Mouse (Mus musculus) neural tube, embryonic 11.5 days (tissue): ENCODE measurements around the gene Scamp5. TPM values are rescaled to one million over a fixed set of nuclear protein-coding genes. Genes with fewer than 3 reads are reported as not detected.

Experiments used
- ATAC-seq: fragments of 200-750 bp; cut with Nextera tagmentation; 2 replicates; pipeline ENCODE4 v1.8.0; 2017; ENCODE audit warnings: moderate number of reproducible peaks, mild to moderate bottlenecking, moderate TSS enrichment, moderate library complexity; ENCODE audit not compliant: insufficient read depth, low FRiP score, low TSS enrichment
- DNase-seq: peaks from one replicate; pipeline ENCODE4 v3.0.0-alpha.2; 2015; ENCODE audit warnings: low spot score
- H3K27ac ChIP-seq: fragments of 300-500 bp; sonication (generic); 2 replicates; pipeline ENCODE4 v1.5.1; 2014; ENCODE audit warnings: low read depth, mild to moderate bottlenecking, low read length
- H3K27me3 ChIP-seq: fragments of 300-500 bp; sonication (generic); 2 replicates; pipeline ENCODE4 v1.6.1; 2014; ENCODE audit warnings: mild to moderate bottlenecking, low read length, mixed read lengths; ENCODE audit not compliant: control insufficient read depth, insufficient read depth
- H3K36me3 ChIP-seq: fragments of 300-500 bp; sonication (generic); 2 replicates; pipeline ENCODE4 v1.6.1; 2014; ENCODE audit warnings: mild to moderate bottlenecking, low read length, moderate library complexity, mixed read lengths; ENCODE audit not compliant: control insufficient read depth, insufficient read depth
- H3K4me1 ChIP-seq: fragments of 300-500 bp; sonication (generic); 2 replicates; pipeline ENCODE4 v1.6.1; 2014; ENCODE audit warnings: low read length, mixed read lengths; ENCODE audit not compliant: control insufficient read depth, insufficient read depth
- H3K4me2 ChIP-seq: fragments of 300-500 bp; sonication (generic); 2 replicates; pipeline ENCODE4 v1.6.1; 2014; ENCODE audit warnings: low read depth, mild to moderate bottlenecking, moderate library complexity
- H3K4me3 ChIP-seq: fragments of 300-500 bp; sonication (generic); 2 replicates; pipeline ENCODE4 v1.5.1; 2014; ENCODE audit warnings: low read depth, low read length
- H3K9ac ChIP-seq: fragments of 300-500 bp; sonication (generic); 2 replicates; pipeline ENCODE4 v1.6.1; 2014; ENCODE audit warnings: mild to moderate bottlenecking, low read length
- H3K9me3 ChIP-seq: fragments of 300-500 bp; sonication (generic); 2 replicates; pipeline ENCODE4 v1.6.1; 2016; ENCODE audit warnings: low read length; ENCODE audit not compliant: control insufficient read depth
- WGBS: fragments of 180-500 bp; shearing (Covaris S2); extraction: QIAGEN DNeasy Blood & Tissue Kit; methylation state at CpG from one replicate; pipeline ENCODE4 v1.1.7; 2014; 5-methylcytosine and 5-hydroxymethylcytosine counted together
- polyA plus RNA-seq: library from polyadenylated mRNA; unstranded; fragments of >200 nt; fragmentation: Nextera tagmentation; extraction: Ambion mirVana; gene quantifications from 2 replicates; pipeline ENCODE4 v1.2.1, GENCODE M21; 2014

Scamp5 gene
- polyA plus RNA-seq, 1 experiment from 2014 or later = 13.2 TPM

GRCm38 (mm10) chr9:57419521-57420267, 48.2 kb downstream of the Scamp5 start:
- Histone ChIP-seq H3K4me2 (no peak overlapping the region), H3K9me3 (no peaks in the 10 kb centered on the region), H3K27me3 (no peaks in the 10 kb centered on the region), H3K4me1 (no peaks in the 10 kb centered on the region; the same call in 1 of the 2 replicates), H3K4me3 (no peak overlapping the region), H3K36me3 (no peaks in the 10 kb centered on the region), H3K9ac (no peak overlapping the region), H3K27ac (no peak overlapping the region)
- ATAC-seq (no peak), DNase-seq (no peak)
- WGBS = 87% methylated on average over 16 of the region's 16 CpGs

- Histone ChIP-seq H3K4me2 (no peak overlapping the region), H3K27ac (no peak overlapping the region), H3K4me1 (no peaks in the 10 kb centered on the region; the same call in 1 of the 2 replicates), H3K36me3 (no peaks in the 10 kb centered on the region), H3K9me3 (no peaks in the 10 kb centered on the region), H3K4me3 (no peak overlapping the region), H3K9ac (no peak overlapping the region), H3K27me3 (no peaks in the 10 kb centered on the region)
- ATAC-seq = no peak
- 80% methylated on average over 8 of the region's 8 CpGs for WGBS
- DNase-seq = no peak
Observed at GRCm38 (mm10) chr9:57417341-57417740, 50.5 kb downstream of the Scamp5 start.

GRCm38 (mm10) chr9:57407120-57407905, 60.5 kb downstream of the Scamp5 start:
- no peaks in the 10 kb centered on the region for H3K36me3 ChIP-seq
- no peaks in the 10 kb centered on the region for H3K4me1 ChIP-seq
- ATAC-seq (no peak), DNase-seq (no peak)
- no peak overlapping the region for H3K4me3 ChIP-seq
- H3K27ac ChIP-seq = no peak overlapping the region
- H3K9ac ChIP-seq = no peak overlapping the region
- H3K4me2 ChIP-seq = no peak overlapping the region
- 92% methylated on average over 9 of the region's 9 CpGs for WGBS
- H3K9me3 ChIP-seq = no peaks in the 10 kb centered on the region
- H3K27me3 ChIP-seq = no peaks in the 10 kb centered on the region

- Histone ChIP-seq H3K4me3 (no peak overlapping the region), H3K27ac (no peak overlapping the region), H3K36me3 (no peaks in the 10 kb centered on the region), H3K9me3 (no peaks in the 10 kb centered on the region), H3K4me2 (no peak overlapping the region), H3K4me1 (no peaks in the 10 kb centered on the region), H3K27me3 (no peaks in the 10 kb centered on the region), H3K9ac (no peak overlapping the region)
- ATAC-seq (no peak), DNase-seq (no peak)
- WGBS = 90% methylated on average over 5 of the region's 5 CpGs
Observed at GRCm38 (mm10) chr9:57406395-57406794, 61.5 kb downstream of the Scamp5 start.

- Histone ChIP-seq H3K27me3 (no peaks in the 10 kb centered on the region), H3K4me3 (no peak overlapping the region), H3K9ac (no peak overlapping the region), H3K4me2 (no peak overlapping the region), H3K36me3 (no peaks in the 10 kb centered on the region), H3K9me3 (no peaks in the 10 kb centered on the region), H3K4me1 (no peaks in the 10 kb centered on the region), H3K27ac (no peak overlapping the region)
- no peak for DNase-seq
- ATAC-seq = no peak
- 89% methylated on average over 5 of the region's 5 CpGs for WGBS
Observed at GRCm38 (mm10) chr9:57404036-57404435, 63.8 kb downstream of the Scamp5 start.

GRCm38 (mm10) chr9:57402318-57403251, 65.3 kb downstream of the Scamp5 start:
- no peaks in the 10 kb centered on the region for H3K27me3 ChIP-seq
- ATAC-seq (no peak), DNase-seq (no peak)
- 90% methylated on average over 15 of the region's 15 CpGs for WGBS
- no peaks in the 10 kb centered on the region for H3K4me1 ChIP-seq
- no peaks in the 10 kb centered on the region for H3K9me3 ChIP-seq
- no peak overlapping the region for H3K27ac ChIP-seq
- H3K4me3 ChIP-seq = no peak overlapping the region
- no peaks in the 10 kb centered on the region for H3K36me3 ChIP-seq
- no peak overlapping the region for H3K4me2 ChIP-seq
- H3K9ac ChIP-seq = no peak overlapping the region

GRCm38 (mm10) chr9:57398773-57399172, 69.1 kb downstream of the Scamp5 start:
- no peaks in the 10 kb centered on the region for H3K36me3 ChIP-seq
- no peaks in the 10 kb centered on the region for H3K27me3 ChIP-seq
- 100% methylated on average over 2 of the region's 2 CpGs for WGBS
- H3K4me1 ChIP-seq = no peaks in the 10 kb centered on the region
- H3K4me2 ChIP-seq = no peak overlapping the region
- no peak for DNase-seq
- H3K4me3 ChIP-seq = no peak overlapping the region
- H3K9me3 ChIP-seq = no peaks in the 10 kb centered on the region
- ATAC-seq = no peak
- no peak overlapping the region for H3K27ac ChIP-seq
- no peak overlapping the region for H3K9ac ChIP-seq

GRCm38 (mm10) chr9:57392892-57393291, 75.0 kb downstream of the Scamp5 start:
- H3K36me3 ChIP-seq = no peaks in the 10 kb centered on the region
- DNase-seq = no peak
- no peaks in the 10 kb centered on the region for H3K9me3 ChIP-seq
- H3K27ac ChIP-seq = no peak overlapping the region
- no peak overlapping the region for H3K9ac ChIP-seq
- WGBS = 83% methylated on average over 1 of the region's 1 CpGs
- H3K27me3 ChIP-seq = no peaks in the 10 kb centered on the region
- no peak for ATAC-seq
- H3K4me1 ChIP-seq = no peaks in the 10 kb centered on the region
- H3K4me3 ChIP-seq = no peak overlapping the region
- H3K4me2 ChIP-seq = no peak overlapping the region
